Mouse (Mus musculus): Measurements from ENCODE around the gene Lhcgr.
"Not testable (repeated sequence)": the region's sequence is repeated elsewhere in the genome, so short reads cannot be mapped to it uniquely, and the experiment has no call there.

Gene Lhcgr

DNA sequence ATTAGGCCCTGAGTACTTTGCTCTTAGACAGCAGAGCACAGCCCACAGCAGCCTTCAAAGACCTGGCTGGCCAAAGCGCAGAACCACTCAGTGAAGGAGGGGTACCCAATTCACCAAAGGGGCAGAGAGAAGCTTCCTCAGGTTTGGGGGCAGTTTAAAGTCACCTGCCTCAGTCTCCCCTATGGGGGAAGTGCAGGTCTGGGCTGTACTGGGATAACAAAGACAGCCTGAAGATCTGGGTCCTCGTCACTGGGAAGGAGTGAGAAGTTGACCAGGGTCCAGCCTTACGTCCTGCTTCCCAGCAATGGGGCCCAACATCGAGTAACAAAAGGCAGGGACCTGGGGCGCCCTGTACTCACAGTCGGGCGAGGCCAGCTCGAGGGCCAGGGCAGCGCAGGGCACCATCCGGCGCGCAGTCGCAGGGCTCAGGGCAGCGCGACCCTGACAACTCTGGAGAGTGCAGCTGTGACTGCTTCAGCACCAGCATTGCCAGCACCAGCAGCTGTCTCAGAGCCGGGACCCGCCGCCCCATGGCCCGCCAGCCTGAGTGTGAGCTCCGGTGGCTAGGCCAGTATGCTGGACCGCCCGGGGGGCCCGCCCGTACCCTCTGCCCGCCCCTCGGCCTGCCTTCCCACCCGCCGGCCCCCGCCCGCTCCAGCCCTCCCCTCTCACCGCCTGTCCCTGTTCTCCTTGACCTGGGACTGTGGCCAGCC lies at the start of gene Lhcgr:
TSS of gene Lhcgr (minus strand) at position 551 of the 713 bp plus-strand sequence.
- no peak for DNase-seq (ENCODE audit: low read depth)

DNA sequence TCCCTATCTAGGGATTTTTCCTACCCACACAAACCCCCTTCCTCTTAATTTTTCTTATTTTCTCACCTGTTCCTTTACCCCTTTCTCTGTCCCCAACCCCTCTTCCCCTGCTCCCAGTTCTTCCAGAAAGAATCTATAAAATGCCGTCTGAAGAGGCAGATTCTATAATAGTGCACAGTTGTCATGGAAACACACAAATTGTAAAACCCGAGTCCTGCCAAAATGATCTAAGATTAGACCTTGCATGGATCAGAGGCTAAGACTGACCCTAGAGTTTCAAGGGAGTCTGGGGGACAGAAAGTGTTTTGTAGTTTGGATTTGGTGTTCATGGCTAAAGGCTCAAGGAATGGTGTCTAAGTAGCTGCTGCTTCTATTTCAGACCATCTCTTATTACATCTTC lies 25.8 kb upstream of the Lhcgr start:
- DNase-seq (ENCODE audit: low read depth): no peak

GRCm38 (mm10) chr17:88812943-88813342 lies 21.2 kb upstream of the Lhcgr start:
- not testable (repeated sequence) for DNase-seq (ENCODE audit: low read depth)

DNA sequence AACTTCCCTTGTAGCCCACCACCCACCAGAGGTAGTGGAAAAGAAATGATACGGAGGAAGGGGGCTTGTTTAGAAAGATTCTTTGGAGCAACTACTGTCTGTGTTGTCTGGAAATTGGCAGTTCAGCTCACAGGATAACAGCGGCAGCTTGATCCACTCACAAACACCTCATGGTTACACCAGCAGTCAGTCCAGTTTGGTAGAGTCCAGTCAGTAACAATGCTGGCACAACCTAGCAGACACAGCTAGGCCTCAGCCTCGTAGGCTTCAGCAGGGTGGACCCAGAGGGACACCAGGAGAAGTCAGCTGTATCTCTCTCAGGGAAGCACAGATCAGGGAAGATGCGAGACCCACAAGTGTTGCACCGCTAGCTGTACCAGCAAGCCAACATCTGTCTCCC lies 19.0 kb upstream of the Lhcgr start:
- no peak for DNase-seq (ENCODE audit: low read depth)

GRCm38 (mm10) chr17:88806421-88806820 lies 14.6 kb upstream of the Lhcgr start:
- DNase-seq (ENCODE audit: low read depth): peak; percentile 13

- DNase-seq (ENCODE audit: low read depth): no peak
Measured at GRCm38 (mm10) chr17:88803441-88803840, 11.7 kb upstream of the Lhcgr start.

DNA sequence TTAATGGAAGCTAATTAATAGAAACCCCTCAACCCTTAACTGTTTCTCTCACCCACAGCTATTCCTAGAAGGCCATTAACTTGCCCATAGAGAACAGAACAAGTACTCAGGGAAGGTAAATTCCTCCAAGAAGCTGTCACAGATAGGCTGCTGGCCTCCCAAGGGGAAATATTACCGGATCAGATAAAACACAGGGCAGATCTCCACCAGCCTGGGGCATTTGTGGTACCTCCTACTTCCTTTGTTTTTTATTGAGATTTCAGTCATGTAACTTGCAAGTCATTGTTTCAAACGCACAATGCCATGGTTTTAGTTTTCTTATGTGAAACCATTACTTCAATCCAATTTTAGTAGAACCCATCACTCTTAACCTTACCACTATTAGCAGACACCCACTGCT lies 1.1 kb downstream of the Lhcgr start:
- peak; percentile 36 for DNase-seq (ENCODE audit: low read depth)

DNA sequence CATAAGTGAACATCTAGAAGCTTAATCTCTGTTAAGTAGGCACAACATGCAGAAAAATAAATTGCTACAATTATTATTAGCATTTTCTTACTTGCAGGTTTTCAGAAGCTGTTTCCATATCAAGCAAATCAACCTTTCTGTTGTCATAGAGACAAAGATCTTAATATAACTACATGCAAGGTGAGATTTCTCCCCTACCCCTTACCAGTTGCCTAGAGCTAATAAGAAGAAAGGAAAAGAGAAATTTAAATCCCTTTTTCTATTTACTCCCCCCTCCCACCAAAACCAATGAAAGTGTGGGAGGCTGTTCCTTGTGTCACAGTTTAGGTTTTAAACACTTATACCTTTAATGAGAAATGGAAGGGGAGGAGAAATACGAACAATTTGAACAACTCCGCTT lies 3.4 kb downstream of the Lhcgr start:
- no peak for DNase-seq (ENCODE audit: low read depth)

DNA sequence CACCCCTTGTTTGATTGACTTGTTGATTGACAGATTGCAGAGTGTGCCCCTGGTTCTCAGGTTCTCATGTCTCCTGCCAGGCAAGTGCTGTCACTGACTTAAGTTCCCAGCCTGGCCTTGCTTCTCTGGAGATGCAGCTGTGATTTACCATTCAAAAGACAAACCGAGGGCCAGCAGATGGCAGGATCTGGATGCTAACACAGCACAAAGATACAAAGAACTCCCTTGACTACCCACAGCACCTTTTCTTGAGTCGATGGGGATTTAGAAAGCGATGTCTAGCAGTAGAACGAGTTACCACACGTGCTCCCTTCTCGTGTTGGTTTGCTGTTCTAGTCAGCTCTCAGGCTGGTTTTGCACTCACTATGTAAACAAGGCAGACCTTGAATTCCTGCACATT lies 4.9 kb downstream of the Lhcgr start:
- no peak for DNase-seq (ENCODE audit: low read depth)

- DNase-seq (ENCODE audit: low read depth): no peak
Measured at GRCm38 (mm10) chr17:88786385-88786784, 5.4 kb downstream of the Lhcgr start.

GRCm38 (mm10) chr17:88779148-88779547 lies 12.6 kb downstream of the Lhcgr start:
- no peak for DNase-seq (ENCODE audit: low read depth)

- DNase-seq (ENCODE audit: low read depth): no peak
Measured at GRCm38 (mm10) chr17:88774103-88774526, 17.7 kb downstream of the Lhcgr start.

GRCm38 (mm10) chr17:88770081-88770480 lies 21.7 kb downstream of the Lhcgr start:
- DNase-seq (ENCODE audit: low read depth): no peak

DNA sequence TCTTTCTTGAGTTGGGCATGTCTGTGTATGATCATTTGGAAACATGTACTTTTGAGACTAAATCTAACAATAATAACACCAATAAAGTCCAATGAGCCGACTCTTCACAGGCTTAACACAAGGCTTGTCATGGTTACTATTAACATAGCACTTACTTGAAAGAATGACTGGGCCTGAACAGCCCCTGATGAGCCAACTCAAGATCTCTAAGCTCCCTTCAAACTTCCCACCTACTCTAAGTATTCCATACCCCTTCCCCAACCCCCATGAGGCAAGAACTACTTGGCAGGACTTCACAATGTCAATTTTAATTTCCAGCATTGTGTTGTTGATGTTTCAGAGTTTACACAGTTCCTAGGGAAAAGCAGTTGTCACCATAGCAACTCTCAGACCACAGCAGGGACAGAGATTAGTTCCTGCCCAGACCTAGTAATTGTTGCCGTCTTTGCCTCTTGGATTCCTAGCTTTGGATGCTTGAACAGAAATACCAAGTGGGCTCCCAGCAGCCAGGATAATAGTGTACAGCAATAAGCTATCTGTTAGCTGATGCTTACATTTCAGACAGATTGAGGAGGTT lies 22.4 kb downstream of the Lhcgr start:
- DNase-seq (ENCODE audit: low read depth): no peak

- DNase-seq (ENCODE audit: low read depth): no peak
Measured at GRCm38 (mm10) chr17:88766857-88767256, 24.9 kb downstream of the Lhcgr start.

DNA sequence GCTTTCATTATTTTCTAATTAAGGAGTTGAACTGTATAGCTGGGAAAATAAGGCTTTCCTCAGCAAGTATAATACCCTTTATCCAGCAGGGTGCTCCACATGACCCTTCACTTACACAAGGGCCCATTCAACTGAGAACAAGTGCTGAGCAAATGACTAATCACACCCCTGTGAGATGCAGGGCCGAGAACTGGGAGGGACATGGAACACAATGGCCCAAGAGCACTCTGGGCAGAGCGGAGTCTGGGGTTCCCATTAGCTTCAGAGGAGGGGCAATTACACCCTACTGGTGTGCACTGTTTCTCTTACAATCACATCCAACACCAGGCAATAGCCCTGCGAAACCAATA lies 27.7 kb downstream of the Lhcgr start:
- DNase-seq (ENCODE audit: low read depth): no peak

- no peak for DNase-seq (ENCODE audit: low read depth)
Measured at GRCm38 (mm10) chr17:88763396-88764135, 28.2 kb downstream of the Lhcgr start.

DNA sequence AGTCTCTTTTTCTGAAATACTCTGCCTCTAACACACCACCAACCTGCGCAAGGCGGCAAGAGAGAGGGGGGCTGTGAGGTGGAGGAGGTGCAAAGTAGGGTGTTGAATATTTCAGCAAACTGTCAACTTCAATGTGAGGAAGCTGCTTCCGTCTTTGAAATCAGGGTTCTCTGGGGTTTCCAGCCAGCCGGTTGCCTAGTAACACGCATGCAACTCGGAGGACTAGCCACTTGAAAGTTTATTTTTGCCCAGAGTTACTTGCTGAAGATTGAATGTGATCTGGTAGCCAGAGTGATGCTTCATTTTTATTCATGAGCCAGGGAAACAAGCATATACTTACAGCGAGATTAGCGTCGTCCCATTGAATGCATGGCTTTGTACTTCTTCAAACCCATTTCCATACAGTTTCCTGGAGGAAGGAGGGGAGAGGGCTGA lies 33.8 kb downstream of the Lhcgr start:
- no peak for DNase-seq (ENCODE audit: low read depth)

DNA sequence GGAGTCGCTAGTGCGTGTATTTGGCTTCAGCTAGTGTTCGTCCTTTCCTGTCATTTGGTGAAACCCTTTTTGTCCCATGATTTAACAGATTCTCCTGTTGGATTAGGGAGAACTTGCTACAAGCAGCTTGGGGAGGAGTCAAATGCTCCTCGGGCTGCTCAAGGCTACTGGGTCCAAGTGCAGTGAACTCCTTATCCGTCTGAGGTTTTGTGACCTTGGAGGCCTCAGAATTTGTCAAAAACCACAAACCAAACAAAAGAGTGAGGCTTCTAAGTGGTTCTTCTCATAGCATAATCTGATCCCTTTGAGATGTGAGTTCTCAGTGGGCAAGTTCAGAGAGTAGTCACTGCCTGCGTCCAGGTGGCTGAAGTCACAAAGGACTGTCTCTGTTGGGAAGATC lies 36.0 kb downstream of the Lhcgr start:
- DNase-seq (ENCODE audit: low read depth): peak; percentile 81

GRCm38 (mm10) chr17:88753472-88753857 lies 38.3 kb downstream of the Lhcgr start:
- DNase-seq (ENCODE audit: low read depth): no peak

DNA sequence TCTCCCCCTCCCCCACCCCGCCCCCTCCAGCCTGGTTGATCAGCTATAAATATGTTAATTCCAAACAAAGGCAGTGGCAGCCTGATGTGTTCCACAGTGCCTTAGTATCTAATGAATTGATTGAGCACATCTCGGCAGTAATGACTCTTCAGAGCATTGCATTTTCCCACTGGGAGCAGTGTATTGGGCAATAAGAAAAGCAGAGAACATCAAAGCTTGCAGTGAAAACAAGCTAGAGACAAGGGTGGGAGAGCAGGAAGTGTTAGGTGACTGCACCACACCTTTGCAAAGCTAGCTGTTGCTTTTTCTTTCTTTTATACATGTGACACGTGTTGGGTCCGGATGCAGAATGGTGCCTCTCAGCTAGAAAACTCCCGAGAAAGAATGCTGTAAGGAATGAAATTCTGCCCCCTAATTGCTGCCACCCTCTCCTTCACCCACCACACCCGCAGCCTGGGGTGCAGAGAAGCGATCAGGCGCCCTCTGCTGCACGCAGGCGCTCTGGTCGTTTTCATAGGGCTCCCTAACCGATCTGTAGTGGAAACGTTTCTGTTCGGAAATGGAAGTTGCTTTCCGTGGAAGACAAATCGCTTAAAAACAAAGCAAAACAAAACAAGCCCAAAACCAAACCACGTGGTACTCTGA lies 38.8 kb downstream of the Lhcgr start:
- DNase-seq (ENCODE audit: low read depth): no peak

- no peak for DNase-seq (ENCODE audit: low read depth)
Measured at GRCm38 (mm10) chr17:88749646-88750045, 42.1 kb downstream of the Lhcgr start.

GRCm38 (mm10) chr17:88706231-88706649 lies 85.5 kb downstream of the Lhcgr start:
- no peak for DNase-seq (ENCODE audit: low read depth)
